Mouse (Mus musculus) E14TG2a.4 (cell line): ENCODE results near the gene Olfm4.

Source experiments
- CTCF ChIP-seq: conservative IDR thresholded peaks from 2 replicates; pipeline ENCODE4 v1.5.1; 2014; ENCODE audit warnings: low read length
- POU5F1 ChIP-seq: IDR thresholded peaks from 2 replicates; pipeline ENCODE4 v1.6.1; 2014; ENCODE audit warnings: low read length, borderline replicate concordance

DNA sequence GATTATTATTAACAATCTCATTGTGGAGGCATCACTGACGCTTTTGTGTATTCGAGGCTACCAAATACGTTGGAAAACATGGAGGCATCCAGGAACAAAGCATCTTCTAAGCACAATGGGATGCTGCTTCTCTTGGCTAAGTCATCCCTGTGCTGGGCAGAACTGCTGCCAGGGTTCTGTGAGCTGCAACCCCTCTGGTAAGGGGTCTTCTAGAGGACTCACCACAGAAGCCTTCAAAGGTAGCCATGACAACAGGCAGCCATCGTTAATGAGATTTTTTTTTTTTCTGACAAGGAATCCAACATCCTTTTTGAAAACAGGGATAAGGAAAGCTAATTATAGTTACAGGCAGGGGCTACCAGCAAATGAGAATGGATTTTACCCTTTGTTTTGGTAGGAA, 13.7 kb downstream of the Olfm4 start:
- TF ChIP-seq CTCF = no peak
- no peak for TF ChIP-seq POU5F1
